Mouse (Mus musculus) MEL (cell line): ENCODE measurements at regions not wholly inside any gene's neighbourhood (a gene's known extent, or its start where the extent isn't known, plus 50 kb on each side); places are given as distances from the start of the nearest gene placed in this dataset.

Source experiments
- CTCF ChIP-seq, 3 experiments: IDR thresholded peaks in 2 of 3; conservative IDR thresholded peaks in 1 of 3; 2 replicates each; pipeline ENCODE4 v1.5.1; 2011 to 2012; ENCODE audit warnings: low read length in 3 of 3, low read depth in 2 of 3, mild to moderate bottlenecking in 2 of 3, improper control_type of control experiment in 1 of 3, inconsistent platforms in 1 of 3, mixed read lengths in 1 of 3, moderate library complexity in 1 of 3; ENCODE audit not compliant: control insufficient read depth in 1 of 3, insufficient read depth in 1 of 3, poor library complexity in 1 of 3, severe bottlenecking in 1 of 3
- EP300 ChIP-seq, 2 experiments: IDR thresholded peaks; 2 replicates each; pipeline ENCODE4 v1.6.1; 2011; ENCODE audit warnings: improper control_type of control experiment in 2 of 2, low read length in 2 of 2, low read depth in 1 of 2, mild to moderate bottlenecking in 1 of 2
- GABPA ChIP-seq: IDR thresholded peaks from 2 replicates; pipeline ENCODE4 v1.6.1; 2012; ENCODE audit warnings: low read depth, mild to moderate bottlenecking, inconsistent platforms, low read length, improper control_type of control experiment, moderate library complexity
- GATA1 ChIP-seq: IDR thresholded peaks from 2 replicates; pipeline ENCODE4 v1.6.1; 2011; ENCODE audit warnings: low read depth, low read length, improper control_type of control experiment
- HCFC1 ChIP-seq: IDR thresholded peaks from 2 replicates; pipeline ENCODE4 v1.6.1; 2012; ENCODE audit warnings: low read depth, mild to moderate bottlenecking, inconsistent platforms, low read length, improper control_type of control experiment, moderate library complexity
- JUND ChIP-seq: IDR thresholded peaks from 2 replicates; pipeline ENCODE4 v1.6.1; 2011; ENCODE audit warnings: low read depth, mild to moderate bottlenecking, improper control_type of control experiment, low read length
- MEF2A ChIP-seq: IDR thresholded peaks from 2 replicates; pipeline ENCODE4 v1.6.1; 2014; ENCODE audit warnings: low read depth, mild to moderate bottlenecking, inconsistent platforms, low read length, improper control_type of control experiment; ENCODE audit not compliant: poor library complexity, insufficient replicate concordance, severe bottlenecking; ENCODE audit errors: extremely low read depth
- NRF1 ChIP-seq: IDR thresholded peaks from 2 replicates; pipeline ENCODE4 v1.6.1; 2014; ENCODE audit warnings: low read depth, mild to moderate bottlenecking, inconsistent platforms, low read length, improper control_type of control experiment, moderate library complexity; ENCODE audit not compliant: poor library complexity, insufficient read depth, severe bottlenecking
- POLR2A ChIP-seq, 2 experiments: IDR thresholded peaks; 2 replicates each; pipeline ENCODE4 v1.6.1; 2011 to 2012; ENCODE audit warnings: low read length in 2 of 2, mild to moderate bottlenecking in 2 of 2, control low read depth in 1 of 2, improper control_type of control experiment in 1 of 2, low read depth in 1 of 2, moderate library complexity in 1 of 2; ENCODE audit not compliant: control insufficient read depth in 1 of 2, insufficient read depth in 1 of 2, poor library complexity in 1 of 2
- USF2 ChIP-seq, 2 experiments: IDR thresholded peaks; 2 replicates each; pipeline ENCODE4 v1.6.1; 2011 to 2012; ENCODE audit warnings: improper control_type of control experiment in 2 of 2, low read length in 2 of 2, borderline replicate concordance in 1 of 2, inconsistent platforms in 1 of 2, low read depth in 1 of 2, mild to moderate bottlenecking in 1 of 2; ENCODE audit not compliant: insufficient read depth in 1 of 2
- ZKSCAN1 ChIP-seq: IDR thresholded peaks from 2 replicates; pipeline ENCODE4 v1.6.1; 2012; ENCODE audit warnings: low read depth, mild to moderate bottlenecking, inconsistent platforms, low read length, improper control_type of control experiment, moderate library complexity
- ZNF384 ChIP-seq: IDR thresholded peaks from 2 replicates; pipeline ENCODE4 v1.6.1; 2012; ENCODE audit warnings: low read depth, mild to moderate bottlenecking, inconsistent platforms, low read length, improper control_type of control experiment

- TF ChIP-seq ZKSCAN1: no peak
- TF ChIP-seq ZNF384: no peak
- TF ChIP-seq CTCF (IDR thresholded peaks at IDR 0.05 in 2 of 3, conservative IDR thresholded peaks at IDR 0.05 in 1 of 3; ENCODE audit: control insufficient read depth in 1 of 3, insufficient read depth in 1 of 3, low read depth in 2 of 3, low read length in 3 of 3, poor library complexity in 1 of 3, severe bottlenecking in 1 of 3): no peak
- TF ChIP-seq POLR2A (IDR thresholded peaks at IDR 0.05; ENCODE audit: control insufficient read depth in 1 of 2, insufficient read depth in 1 of 2, low read depth in 1 of 2, low read length in 2 of 2, poor library complexity in 1 of 2): no peak
- TF ChIP-seq HCFC1: no peak
- TF ChIP-seq GATA1: no peak
- TF ChIP-seq MEF2A: no peak
- no peak for TF ChIP-seq GABPA
- TF ChIP-seq JUND: no peak
- TF ChIP-seq USF2 (IDR thresholded peaks at IDR 0.05; ENCODE audit: borderline replicate concordance in 1 of 2, insufficient read depth in 1 of 2, low read depth in 1 of 2, low read length in 2 of 2): no peak
- no peak for TF ChIP-seq NRF1
- TF ChIP-seq EP300 (IDR thresholded peaks at IDR 0.05; ENCODE audit: low read depth in 1 of 2, low read length in 2 of 2): no peak
Observed at GRCm38 (mm10) chr12:64788761-64789160, 128.9 kb upstream of the Gm527 start.
